Mouse (Mus musculus): ENCODE results near the gene Mfrp.

The Mfrp gene

GRCm38 (mm10) chr9:44078955-44079756 is 22.4 kb upstream of the Mfrp start:
- no peak for DNase-seq (ENCODE audit: low read depth, low spot score)

GRCm38 (mm10) chr9:44079997-44080780 is 21.3 kb upstream of the Mfrp start:
- no peak for DNase-seq (ENCODE audit: low read depth, low spot score)

- DNase-seq (ENCODE audit: low read depth, low spot score), result no peak
These were observed 20.6 kb upstream of the Mfrp start for GRCm38 (mm10) chr9:44080953-44081352.

- DNase-seq (ENCODE audit: low read depth, low spot score), result no peak
These were observed 19.9 kb upstream of the Mfrp start for GRCm38 (mm10) chr9:44081581-44081980.

GRCm38 (mm10) chr9:44082266-44082665 is 19.3 kb upstream of the Mfrp start:
- DNase-seq (ENCODE audit: low read depth, low spot score), result no peak

- no peak for DNase-seq (ENCODE audit: low read depth, low spot score)
These were observed 18.0 kb upstream of the Mfrp start for GRCm38 (mm10) chr9:44083392-44084121.

GRCm38 (mm10) chr9:44084236-44084635 is 17.3 kb upstream of the Mfrp start:
- no peak for DNase-seq (ENCODE audit: low read depth, low spot score)

GRCm38 (mm10) chr9:44084659-44085229 is 16.8 kb upstream of the Mfrp start:
- peak; percentile 44 for DNase-seq (ENCODE audit: low read depth, low spot score)

GRCm38 (mm10) chr9:44085276-44085675 is 16.3 kb upstream of the Mfrp start:
- DNase-seq (ENCODE audit: low read depth, low spot score), result no peak

- DNase-seq (ENCODE audit: low read depth, low spot score), result no peak
These were observed 15.5 kb upstream of the Mfrp start for GRCm38 (mm10) chr9:44085741-44086665.

GRCm38 (mm10) chr9:44086960-44087359 is 14.6 kb upstream of the Mfrp start:
- DNase-seq (ENCODE audit: low read depth, low spot score), result no peak

GRCm38 (mm10) chr9:44087761-44088455 is 13.6 kb upstream of the Mfrp start:
- no peak for DNase-seq (ENCODE audit: low read depth, low spot score)

GRCm38 (mm10) chr9:44088877-44089608 is 12.5 kb upstream of the Mfrp start:
- no peak for DNase-seq (ENCODE audit: low read depth, low spot score)

- no peak for DNase-seq (ENCODE audit: low read depth, low spot score)
These were observed 7.7 kb upstream of the Mfrp start for GRCm38 (mm10) chr9:44093612-44094503.

GRCm38 (mm10) chr9:44094737-44095136 is 6.8 kb upstream of the Mfrp start:
- DNase-seq (ENCODE audit: low read depth, low spot score), result no peak

GRCm38 (mm10) chr9:44095781-44096180 is 5.7 kb upstream of the Mfrp start:
- DNase-seq (ENCODE audit: low read depth, low spot score), result no peak

- DNase-seq (ENCODE audit: low read depth, low spot score), result no peak
These were observed 5.0 kb upstream of the Mfrp start for GRCm38 (mm10) chr9:44096536-44096935.

GRCm38 (mm10) chr9:44104881-44105280 is 3.4 kb downstream of the Mfrp start:
- no peak for DNase-seq (ENCODE audit: low read depth, low spot score)
